Comparison of ENCODE assay signal across 8 mouse cellular contexts in the genomic region with DNA sequence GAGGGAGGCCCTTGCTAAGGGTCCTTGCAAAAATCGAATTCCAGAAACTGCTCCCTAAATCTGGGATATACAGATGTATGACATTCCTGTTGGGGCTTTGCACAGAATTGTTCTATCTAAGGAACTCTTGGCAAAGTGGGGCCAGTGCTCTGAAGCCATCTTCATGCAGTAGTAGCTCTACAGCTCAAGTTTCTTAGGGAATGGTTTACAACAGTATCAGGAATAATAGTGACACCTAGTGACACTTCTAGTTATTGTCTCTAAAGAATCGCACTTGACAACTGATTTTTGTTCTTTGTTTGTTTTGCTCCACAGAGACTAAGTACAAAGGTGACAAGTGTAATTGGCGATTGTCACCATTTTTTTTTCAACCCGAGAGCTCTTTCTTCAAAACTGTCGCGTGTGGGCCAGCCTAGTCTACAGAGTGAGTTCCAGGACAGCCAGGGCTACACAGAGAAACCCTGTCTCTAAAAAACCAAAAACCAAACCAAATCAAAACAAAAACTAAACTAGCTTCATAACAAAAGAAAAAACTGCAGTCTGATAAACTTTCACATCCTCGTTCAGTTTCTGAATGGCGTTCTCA. TPM values are rescaled to one million over a fixed set of nuclear protein-coding genes. Genes with fewer than 3 reads are reported as not detected.
DNase-seq lines count a peak whose midpoint lies in the region; ATAC-seq and TF ChIP-seq lines count a peak whose summit lies in the region.

No protein-coding gene starts in this region.

- no peak overlapping the region for H3K9ac ChIP-seq in limb, embryonic 13.5 days
- H3K9ac ChIP-seq in hindbrain, embryonic 11.5 days (ENCODE audit: low read depth, low read length), result no peak overlapping the region

- POLR2A ChIA-PET in Patski (lab: Charles Lee), result interaction anchor here (0.6 to 2.8 kb wide), 6 partner anchors 13 to 132 kb away, joined by 3 to 12 read pairs (median 4); no protein-coding TSS in a partner anchor

- no peak for TF ChIP-seq POLR2A in thymus, adult 2 months (IDR thresholded peaks at IDR 0.05; ENCODE audit: control insufficient read depth, extremely low read depth, insufficient read depth, low read length, poor library complexity)

- WGBS in limb, embryonic 13.5 days, result 30% methylated on average over 8 of the region's 8 CpGs
- WGBS in limb, embryonic 10.5 days, result 39% methylated on average over 8 of the region's 8 CpGs
- 36% methylated on average over 8 of the region's 8 CpGs for WGBS in hindbrain, embryonic 11.5 days
- 25% methylated on average over 8 of the region's 8 CpGs for WGBS in thymus, adult 2 months

- H3K4me3 ChIP-seq in limb, embryonic 13.5 days, result no peak overlapping the region
- H3K4me3 ChIP-seq in limb, embryonic 10.5 days, result no peak overlapping the region
- H3K4me3 ChIP-seq in hindbrain, embryonic 11.5 days (ENCODE audit: low read depth, low read length), result no peak overlapping the region
- no peak overlapping the region for H3K4me3 ChIP-seq in thymus, adult 2 months (ENCODE audit: control insufficient read depth, insufficient read depth, low read length)

- peaks cover 7% of the 10 kb centered on the region for H3K36me3 ChIP-seq in limb, embryonic 13.5 days
- H3K36me3 ChIP-seq in limb, embryonic 10.5 days, result peaks cover 8% of the 10 kb centered on the region
- H3K36me3 ChIP-seq in hindbrain, embryonic 11.5 days (ENCODE audit: control insufficient read depth, insufficient read depth, low read length), result no peaks in the 10 kb centered on the region
- H3K36me3 ChIP-seq in thymus, adult 2 months (ENCODE audit: control insufficient read depth, insufficient read depth, low read length), result no peaks in the 10 kb centered on the region

- DNase-seq in limb, embryonic 10.5 days (ENCODE audit: low spot score), result no peak
- DNase-seq in Patski (ENCODE audit: low read depth, low spot score), result no peak
- DNase-seq in hindbrain, embryonic 11.5 days (ENCODE audit: low spot score), result peak; percentile 52
- peak; percentile 20 for DNase-seq in neural tube, embryonic 10.5 days (ENCODE audit: extremely low spot score, low spot score)
- DNase-seq in heart, postnatal 10 days, result no peak
- no peak for DNase-seq in gastrocnemius, postnatal 25 days
- DNase-seq in thymus, adult 2 months, result no peak

- 0 out of 2 replicates have a peak, but pooled peaks have one; percentile 45 for ATAC-seq in limb, embryonic 13.5 days (ENCODE audit: low FRiP score, low read depth)
- no peak for ATAC-seq in Patski
- 0 out of 2 replicates have a peak, but pooled peaks have one; percentile 35 for ATAC-seq in hindbrain, embryonic 11.5 days (ENCODE audit: low FRiP score)

- no peak overlapping the region for H3K4me2 ChIP-seq in limb, embryonic 13.5 days (replicated peaks)
- no peak overlapping the region for H3K4me2 ChIP-seq in hindbrain, embryonic 11.5 days (replicated peaks; ENCODE audit: low read depth, low read length)

- peaks cover 24% of the 10 kb centered on the region; the same call in 1 of the 2 replicates for H3K4me1 ChIP-seq in limb, embryonic 13.5 days
- H3K4me1 ChIP-seq in limb, embryonic 10.5 days, result peaks cover 19% of the 10 kb centered on the region
- H3K4me1 ChIP-seq in hindbrain, embryonic 11.5 days (replicated peaks; ENCODE audit: control insufficient read depth, insufficient read depth, low read length), result no peaks in the 10 kb centered on the region
- H3K4me1 ChIP-seq in thymus, adult 2 months (replicated peaks; ENCODE audit: control insufficient read depth, insufficient read depth, low read length), result peaks cover 17% of the 10 kb centered on the region

- CTCF ChIA-PET in Patski (lab: Charles Lee), result interaction anchor here (0.8 to 4.3 kb wide), 25 partner anchors 9 to 442 kb away, joined by 3 to 15 read pairs (median 4); partner anchors contain the start of gene Tgif1

- no peaks in the 10 kb centered on the region for H3K9me3 ChIP-seq in limb, embryonic 13.5 days
- no peaks in the 10 kb centered on the region for H3K9me3 ChIP-seq in limb, embryonic 10.5 days (replicated peaks)
- no peaks in the 10 kb centered on the region for H3K9me3 ChIP-seq in hindbrain, embryonic 11.5 days (ENCODE audit: control insufficient read depth, low read length)

- peaks cover under 1% of the 10 kb centered on the region; the same call in 1 of the 2 replicates for H3K27me3 ChIP-seq in limb, embryonic 13.5 days
- no peaks in the 10 kb centered on the region for H3K27me3 ChIP-seq in limb, embryonic 10.5 days (ENCODE audit: low read depth, poor library complexity, severe bottlenecking)
- no peaks in the 10 kb centered on the region for H3K27me3 ChIP-seq in Patski
- no peaks in the 10 kb centered on the region for H3K27me3 ChIP-seq in hindbrain, embryonic 11.5 days (ENCODE audit: control insufficient read depth, insufficient read depth, low read length)
- no peaks in the 10 kb centered on the region for H3K27me3 ChIP-seq in thymus, adult 2 months (ENCODE audit: control insufficient read depth, insufficient read depth, low read length)

- in situ Hi-C loops in Patski (cut with MboI; ENCODE audit: low pct_unique_long_range_greater_than_20kb), result loop anchor here (5.0 to 25.0 kb wide), 2 partner anchors 116 to 231 kb away; partner anchors contain the start of gene Tgif1

- no peak overlapping the region for H3K27ac ChIP-seq in limb, embryonic 13.5 days
- H3K27ac ChIP-seq in limb, embryonic 10.5 days, result no peak overlapping the region
- no peak overlapping the region for H3K27ac ChIP-seq in hindbrain, embryonic 11.5 days (ENCODE audit: low read depth, low read length)
- no peak overlapping the region for H3K27ac ChIP-seq in thymus, adult 2 months (ENCODE audit: control insufficient read depth, insufficient read depth, low read length)

- intact Hi-C loops in heart, postnatal 10 days (cut with DNase I), result loop anchor here (1.0 to 5.0 kb wide), 4 partner anchors 122 to 261 kb away; no protein-coding TSS in a partner anchor

- TF ChIP-seq CTCF in Patski (IDR thresholded peaks at IDR 0.05), result peak; percentile 60
- no peak for TF ChIP-seq CTCF in thymus, adult 2 months (IDR thresholded peaks at IDR 0.05; ENCODE audit: borderline replicate concordance, control insufficient read depth, extremely low read depth, insufficient read depth, low read length, poor library complexity)

RNA-seq across cellular contexts. Expression of gene Myom1, which starts 33.7 kb away (rescaled TPM):
- 15.0 and 15.2 TPM in 2 replicates for polyA plus RNA-seq in limb, embryonic 13.5 days (2015; fragmentation: Nextera tagmentation; extraction: Ambion mirVana)
- polyA plus RNA-seq in limb, embryonic 10.5 days (2016; fragmentation: Nextera tagmentation; extraction: Ambion mirVana), result 2.5 and 4.2 TPM in 2 replicates
- polyA plus RNA-seq in Patski (2021), result 2.8 TPM
- polyA plus RNA-seq in hindbrain, embryonic 11.5 days (2014; fragmentation: Nextera tagmentation; extraction: Ambion mirVana), result 2.0 and 2.8 TPM in 2 replicates
- 1,000 to 10,000 TPM; 1,058 to 1,064 TPM for total RNA-seq in heart, postnatal 10 days (2021)
- total RNA-seq in gastrocnemius, postnatal 25 days (2021), result 1,000 to 10,000 TPM; 1,018 to 1,234 TPM
- polyA plus RNA-seq in thymus, adult 2 months (2012; rRNA removed), result 1.9 and 6.8 TPM in 2 replicates

RNA-seq across cellular contexts. Expression of gene Myl12a, which starts 34.0 kb away (rescaled TPM):
- 700 and 703 TPM in 2 replicates for polyA plus RNA-seq in limb, embryonic 13.5 days (2015; fragmentation: Nextera tagmentation; extraction: Ambion mirVana)
- polyA plus RNA-seq in limb, embryonic 10.5 days (2016; fragmentation: Nextera tagmentation; extraction: Ambion mirVana), result 478 and 483 TPM in 2 replicates
- polyA plus RNA-seq in Patski (2021), result 867 TPM
- polyA plus RNA-seq in hindbrain, embryonic 11.5 days (2014; fragmentation: Nextera tagmentation; extraction: Ambion mirVana), result 448 and 472 TPM in 2 replicates
- total RNA-seq in heart, postnatal 10 days (2021), result 100 to 1,000 TPM; 846 to 935 TPM
- total RNA-seq in gastrocnemius, postnatal 25 days (2021), result 100 to 1,000 TPM; 404 to 431 TPM
- 121 and 144 TPM in 2 replicates for polyA plus RNA-seq in thymus, adult 2 months (2012; rRNA removed)

Comparison
In these comparisons a context has a peak if more than half of its experiments do, and no peak if none do; other contexts are left out.
1. DNase-seq: peak in hindbrain, embryonic 11.5 days (single experiment) and neural tube, embryonic 10.5 days (single experiment); none in limb, embryonic 10.5 days (single experiment), Patski (single experiment), heart, postnatal 10 days (0 of 2), gastrocnemius, postnatal 25 days (single experiment) and thymus, adult 2 months (single experiment).